Mouse (Mus musculus): ENCODE measurements around the gene Ccdc85c. TPM values are rescaled to one million over a fixed set of nuclear protein-coding genes. Genes with fewer than 3 reads are reported as not detected.

The Ccdc85c gene
- total and polyA plus RNA-seq, 3 experiments: 14.0 to 32.4 (median 15.2) TPM

DNA sequence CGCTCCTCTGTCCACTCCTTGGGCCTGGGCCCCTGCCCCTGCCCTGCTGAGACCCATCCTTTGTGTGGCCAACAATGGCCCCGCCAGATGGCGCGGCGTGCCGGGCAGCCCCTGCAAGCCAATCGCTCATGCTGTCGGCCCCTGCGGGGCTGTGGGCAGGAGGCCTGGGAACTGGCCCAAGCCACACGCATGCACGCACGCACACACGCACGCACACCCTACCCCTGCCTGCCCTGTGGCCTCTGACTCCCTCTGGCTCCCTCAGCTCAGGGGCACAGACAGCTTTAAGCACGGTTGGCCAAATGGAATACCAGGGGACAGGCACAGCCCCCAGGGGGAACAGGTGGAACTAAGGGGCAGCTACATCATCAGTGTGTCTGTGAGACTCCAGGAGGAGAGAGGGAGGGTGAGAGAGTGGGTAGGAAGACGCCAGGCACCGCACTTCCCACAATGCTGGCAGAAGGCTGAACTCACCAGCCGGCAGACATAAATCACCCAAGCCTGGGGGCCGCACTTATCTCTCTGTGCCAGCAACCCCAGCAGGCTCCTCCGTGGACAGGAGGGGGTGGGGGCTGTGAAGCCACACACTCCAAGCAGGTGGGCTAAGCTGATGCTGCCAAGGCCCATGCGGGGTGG lies 34.2 kb downstream of the Ccdc85c start:
- Histone ChIP-seq H3K4me2 (ENCODE audit: insufficient read depth, low read depth, poor library complexity, severe bottlenecking) (no peak overlapping the region), H3K36me3 (replicated peaks in 1 of 2; ENCODE audit: control insufficient read depth in 1 of 2, insufficient read depth in 1 of 2, low read length in 1 of 2) (peaks cover 0 to 30% of the 10 kb centered on the region in 2 experiments), H3K4me1 (ENCODE audit: control insufficient read depth in 1 of 2, insufficient read depth in 2 of 2) (peaks cover 15 to 99% of the 10 kb centered on the region in 2 experiments), H3K9me3 (replicated peaks; ENCODE audit: low read length) (no peaks in the 10 kb centered on the region), H3K9ac (ENCODE audit: insufficient read depth, low read depth) (no peak overlapping the region), H3K4me3 (replicated peaks in 1 of 3; ENCODE audit: low read depth in 2 of 3, low read length in 2 of 3, poor library complexity in 1 of 3) (no peak overlapping the region), H3K27ac (ENCODE audit: insufficient read depth, low read depth) (no peak overlapping the region), H3K27me3 (replicated peaks) (no peaks in the 10 kb centered on the region), H3K79me2 (replicated peaks; ENCODE audit: control insufficient read depth, extremely low read depth, insufficient read depth, poor library complexity, severe bottlenecking) (no peaks in the 10 kb centered on the region)
- dilution Hi-C loops (cut with MboI; ENCODE audit: extremely low pct_ligation_motif_present, extremely low pct_unique_long_range_greater_than_20kb, low sequenced_read_pairs): no loop called here
- in situ Hi-C loops (cut with MboI; ENCODE audit: low pct_ligation_motif_present, low pct_unique_long_range_greater_than_20kb, low sequenced_read_pairs): no loop called here
- no peak for DNase-seq (ENCODE audit: extremely low read depth)
- TF ChIP-seq RAD21 (IDR thresholded peaks at IDR 0.05; ENCODE audit: low read depth, low read length): no peak
- no peak for TF ChIP-seq SIN3A (IDR thresholded peaks at IDR 0.05; ENCODE audit: low read length)
- TF ChIP-seq E2F4 (IDR thresholded peaks at IDR 0.05; ENCODE audit: insufficient replicate concordance, low read depth, low read length): no peak
- no peak for TF ChIP-seq CHD1 (IDR thresholded peaks at IDR 0.05; ENCODE audit: low read depth, low read length)

DNA sequence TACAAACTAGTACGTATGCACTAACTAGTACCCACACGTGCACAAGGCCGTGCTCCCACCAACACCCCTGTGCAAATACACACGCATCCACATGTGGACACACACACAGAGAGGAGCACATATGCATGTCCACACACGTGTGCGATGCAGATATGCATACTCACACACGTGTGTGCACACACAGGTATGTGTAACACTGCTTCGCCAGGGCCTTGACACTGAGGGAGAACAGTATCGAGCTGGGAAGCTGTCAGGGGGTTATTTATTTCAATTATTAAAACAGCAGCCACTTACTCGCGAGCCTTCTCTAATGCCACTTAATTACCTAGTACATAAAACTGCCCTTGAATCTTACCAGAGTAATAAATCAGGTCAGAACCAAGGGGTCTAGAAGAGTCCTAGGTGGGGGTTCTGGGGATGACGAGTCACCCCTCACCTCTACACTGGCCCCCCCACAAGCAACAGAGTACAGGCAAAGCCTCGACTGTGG lies 34.8 kb downstream of the Ccdc85c start:
- Histone ChIP-seq H3K36me3 (replicated peaks in 1 of 2; ENCODE audit: control insufficient read depth in 1 of 2, insufficient read depth in 1 of 2, low read length in 1 of 2) (peaks cover 0 to 28% of the 10 kb centered on the region in 2 experiments), H3K4me3 (replicated peaks in 1 of 3; ENCODE audit: low read depth in 2 of 3, low read length in 2 of 3, poor library complexity in 1 of 3) (no peak overlapping the region), H3K27ac (ENCODE audit: insufficient read depth, low read depth) (no peak overlapping the region), H3K79me2 (replicated peaks; ENCODE audit: control insufficient read depth, extremely low read depth, insufficient read depth, poor library complexity, severe bottlenecking) (no peaks in the 10 kb centered on the region), H3K4me2 (ENCODE audit: insufficient read depth, low read depth, poor library complexity, severe bottlenecking) (no peak overlapping the region), H3K9ac (ENCODE audit: insufficient read depth, low read depth) (no peak overlapping the region), H3K27me3 (replicated peaks) (no peaks in the 10 kb centered on the region), H3K4me1 (ENCODE audit: control insufficient read depth in 1 of 2, insufficient read depth in 2 of 2) (peaks cover 18 to 99% of the 10 kb centered on the region in 2 experiments), H3K9me3 (replicated peaks; ENCODE audit: low read length) (no peaks in the 10 kb centered on the region)
- DNase-seq (ENCODE audit: extremely low read depth): no peak
- dilution Hi-C loops (cut with MboI; ENCODE audit: extremely low pct_ligation_motif_present, extremely low pct_unique_long_range_greater_than_20kb, low sequenced_read_pairs) (no loop called here), in situ Hi-C loops (cut with MboI; ENCODE audit: low pct_ligation_motif_present, low pct_unique_long_range_greater_than_20kb, low sequenced_read_pairs) (no loop called here)
- TF ChIP-seq CTCF (conservative IDR thresholded peaks at IDR 0.05 in 1 of 2, IDR thresholded peaks at IDR 0.05 in 1 of 2; ENCODE audit: low read depth in 2 of 2, low read length in 2 of 2) (no peak), UBTF (IDR thresholded peaks at IDR 0.05; ENCODE audit: low read depth, low read length) (no peak), MXI1 (IDR thresholded peaks at IDR 0.05; ENCODE audit: low read depth, low read length) (no peak), POLR2AphosphoS2 (IDR thresholded peaks at IDR 0.05; ENCODE audit: low read depth, low read length) (no peak), BHLHE40 (IDR thresholded peaks at IDR 0.05; ENCODE audit: low read depth, low read length) (no peak), TBP (conservative IDR thresholded peaks at IDR 0.05; ENCODE audit: low read depth, low read length) (no peak), EP300 (IDR thresholded peaks at IDR 0.05; ENCODE audit: low read length) (no peak), JUND (conservative IDR thresholded peaks at IDR 0.05; ENCODE audit: low read depth, low read length) (no peak), GABPA (IDR thresholded peaks at IDR 0.05; ENCODE audit: insufficient replicate concordance, low read depth, low read length) (no peak), MYC (IDR thresholded peaks at IDR 0.05; ENCODE audit: low read depth, low read length) (no peak)

Measured in CH12.LX (cell line).